Mouse (Mus musculus) cerebellum, postnatal 4 days (tissue): ENCODE measurements around the gene Bok.

ENCODE experiments used
- DNase-seq, 2 experiments: peaks; one replicate each; pipeline ENCODE4 v3.0.0; 2022; ENCODE audit warnings: low spot score in 2 of 2, mixed read lengths in 1 of 2

Gene Bok

GRCm38 (mm10) chr1:93689901-93690496 is 4.5 kb downstream of the Bok start:
- DNase-seq: no peak

DNA sequence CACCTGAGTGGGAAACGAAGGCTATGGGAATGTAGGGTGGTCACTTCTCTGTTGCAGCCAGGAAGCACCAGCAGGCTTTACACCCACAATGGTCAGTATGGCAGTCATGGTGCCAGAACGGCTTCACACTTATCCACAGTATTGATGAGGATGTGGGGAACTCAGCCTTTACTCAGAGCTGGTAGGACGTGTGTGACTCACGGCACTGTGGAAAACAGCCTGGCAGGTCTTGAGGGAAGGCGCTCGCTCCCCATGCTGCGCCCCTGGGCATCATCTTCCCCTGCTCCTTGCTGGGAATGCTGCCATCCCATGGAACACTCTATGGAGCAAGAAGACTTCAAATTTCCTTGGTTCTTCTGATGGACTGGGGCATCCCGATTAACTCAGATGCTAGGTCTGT is 5.6 kb downstream of the Bok start:
- DNase-seq: no peak

DNA sequence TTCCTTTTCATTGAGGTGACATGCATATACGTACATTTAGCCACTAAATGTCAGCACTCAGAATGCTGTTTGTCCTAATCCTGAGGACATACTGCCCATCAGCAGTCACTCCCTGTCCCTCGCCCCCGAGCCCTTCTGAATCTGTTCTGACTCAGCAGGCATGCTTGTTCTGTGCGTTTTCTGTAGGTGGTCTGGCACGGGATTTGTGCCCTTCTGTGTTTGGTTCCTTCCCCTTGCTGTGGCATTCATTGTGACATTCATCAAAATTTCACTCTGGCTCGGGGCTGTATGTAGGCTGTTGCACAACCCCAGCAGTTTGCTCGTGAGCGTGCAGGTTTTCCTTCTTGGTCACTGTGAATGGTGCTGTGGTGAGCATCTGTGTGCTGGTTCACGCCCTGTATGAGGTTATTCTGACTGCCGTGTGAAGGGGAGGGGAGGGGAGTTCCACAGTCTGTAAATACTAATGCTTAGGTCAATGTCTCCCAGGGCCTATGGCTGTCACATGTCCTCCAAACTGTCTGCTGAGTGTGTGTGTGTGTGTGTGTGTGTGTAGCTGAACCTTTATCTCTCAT is 6.4 kb downstream of the Bok start:
- no peak for DNase-seq

DNA sequence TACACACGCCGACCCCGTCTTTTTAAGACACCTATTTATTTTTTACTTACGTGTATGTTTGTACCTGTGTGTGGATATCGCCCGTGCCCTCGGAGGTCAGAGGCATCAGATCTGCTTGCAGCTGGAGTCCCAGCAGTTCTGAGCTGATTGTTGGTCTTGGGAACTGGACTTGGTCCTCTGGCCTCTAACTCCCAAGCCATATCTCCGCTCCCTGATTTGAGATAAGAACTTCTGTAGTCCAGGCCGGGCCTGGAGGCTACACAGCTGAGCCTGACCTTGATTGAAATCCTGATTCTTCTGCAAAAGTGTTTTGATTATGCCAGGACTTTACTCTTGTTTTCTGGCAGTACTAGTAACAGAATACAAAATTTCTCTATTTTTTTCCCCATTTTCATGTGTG is 7.3 kb downstream of the Bok start:
- no peak for DNase-seq

DNA sequence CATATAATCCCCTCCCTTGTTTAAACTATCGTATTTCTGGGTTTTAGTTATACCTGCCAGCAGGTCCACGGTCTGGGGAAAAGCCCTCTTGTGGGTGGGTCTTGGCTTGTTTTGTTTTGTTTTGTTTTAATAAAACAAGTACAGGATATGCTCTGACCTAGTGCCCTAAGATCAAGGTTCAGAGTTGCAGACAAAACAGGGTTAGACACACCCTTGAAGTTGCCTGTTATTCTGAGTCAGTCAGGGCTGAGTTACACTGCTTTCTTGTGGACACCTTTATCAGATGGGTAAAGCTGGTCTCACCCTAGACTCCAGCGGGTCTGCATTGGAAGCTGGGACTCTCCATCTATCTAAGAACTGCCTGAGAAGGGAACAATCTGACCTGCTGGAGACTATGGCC is 8.0 kb downstream of the Bok start:
- DNase-seq: no peak

DNA sequence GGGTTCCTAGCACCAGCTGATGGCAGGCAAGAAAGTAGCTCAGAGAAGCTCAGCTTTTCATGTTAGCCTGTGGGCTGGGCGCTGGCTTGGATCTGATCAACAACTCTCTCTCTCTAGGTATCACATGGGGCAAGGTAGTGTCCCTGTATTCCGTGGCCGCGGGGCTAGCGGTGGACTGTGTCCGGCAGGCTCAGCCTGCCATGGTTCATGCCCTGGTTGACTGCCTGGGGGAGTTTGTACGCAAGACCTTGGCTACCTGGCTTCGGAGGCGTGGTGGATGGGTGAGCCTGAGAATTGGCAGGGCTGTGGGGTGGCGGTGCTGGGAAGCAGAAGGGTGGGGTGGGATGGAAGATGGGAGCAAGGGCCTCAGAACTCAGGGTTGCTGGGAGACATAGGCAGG is 8.5 kb downstream of the Bok start:
- DNase-seq: no peak

DNA sequence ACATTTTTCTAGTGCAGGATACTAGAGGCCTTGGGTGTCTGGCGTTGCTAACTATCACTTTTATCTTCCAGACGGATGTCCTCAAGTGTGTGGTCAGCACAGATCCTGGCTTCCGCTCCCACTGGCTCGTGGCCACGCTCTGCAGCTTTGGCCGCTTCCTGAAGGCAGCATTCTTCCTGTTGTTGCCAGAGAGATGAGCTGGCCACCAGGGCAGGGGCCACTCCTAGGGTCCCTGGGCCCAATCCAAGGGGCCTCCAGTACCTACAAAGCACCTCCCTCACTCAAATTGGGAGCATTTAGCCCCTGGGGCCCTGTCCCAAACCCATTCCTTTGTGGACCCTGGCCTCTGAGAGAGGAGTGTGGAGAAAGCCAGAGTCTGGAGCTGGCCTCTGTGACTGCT is 9.5 kb downstream of the Bok start:
- DNase-seq: no peak

DNA sequence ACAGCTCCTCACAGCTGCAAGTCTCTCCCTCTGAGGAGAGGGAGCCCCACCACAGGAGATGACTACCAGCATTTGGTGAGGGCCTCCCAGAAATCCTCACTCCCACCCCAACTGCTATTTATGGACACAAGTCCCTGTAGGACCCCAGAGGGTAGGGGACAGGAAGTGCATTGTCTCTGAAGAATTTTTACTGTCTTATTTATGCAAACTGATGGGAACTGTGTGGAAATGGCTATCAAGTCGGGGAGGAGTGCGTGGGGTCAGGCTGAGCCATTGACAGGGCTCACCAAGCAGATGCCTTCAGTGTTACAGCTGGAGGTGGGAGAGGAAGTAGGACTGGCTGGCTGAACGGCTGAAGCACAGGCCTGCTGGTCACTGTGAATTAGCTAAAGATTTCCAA is 11.9 kb downstream of the Bok start:
- DNase-seq: no peak

DNA sequence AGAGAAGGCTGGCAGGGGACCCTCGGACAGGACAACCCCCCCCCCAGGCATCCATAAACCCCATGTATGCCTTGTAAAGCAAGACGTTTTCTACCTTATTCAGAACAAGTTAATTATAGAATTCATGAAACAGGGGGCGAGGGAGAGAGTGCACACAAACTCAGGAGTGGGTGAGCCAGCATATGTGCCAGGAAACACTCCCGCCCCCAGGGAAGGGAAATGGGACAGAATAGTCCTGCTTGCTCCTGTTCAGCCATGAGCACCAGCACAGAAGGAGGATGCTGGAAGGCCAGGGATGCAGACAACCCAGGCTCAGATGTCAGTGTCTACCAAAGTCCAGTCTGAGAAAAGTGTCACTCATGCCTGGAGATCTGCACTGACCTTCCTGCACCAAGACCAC is 13.7 kb downstream of the Bok start:
- no peak for DNase-seq

GRCm38 (mm10) chr1:93702106-93702505 is 16.6 kb downstream of the Bok start:
- no peak for DNase-seq

GRCm38 (mm10) chr1:93703472-93704048 is 18.1 kb downstream of the Bok start:
- no peak for DNase-seq

DNA sequence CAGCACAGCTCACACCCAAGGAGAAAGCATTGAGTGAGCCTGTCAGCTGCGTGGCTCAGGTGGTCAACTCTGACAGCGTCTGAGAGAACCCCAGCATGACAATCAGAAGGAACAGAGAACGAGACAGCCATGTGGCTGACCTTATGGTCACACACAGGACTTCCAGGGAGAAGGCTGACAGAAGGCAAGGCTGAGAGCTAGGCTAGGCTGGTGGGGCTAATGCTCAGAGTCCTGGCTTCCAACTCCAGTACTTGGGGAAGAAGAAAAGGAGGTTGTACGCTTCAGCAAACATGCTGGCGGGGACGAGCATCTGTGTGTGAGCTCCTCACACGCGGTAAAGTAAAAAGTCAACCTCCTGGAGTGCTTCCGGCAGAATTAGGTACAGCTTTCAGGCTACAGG is 18.9 kb downstream of the Bok start:
- DNase-seq: no peak

DNA sequence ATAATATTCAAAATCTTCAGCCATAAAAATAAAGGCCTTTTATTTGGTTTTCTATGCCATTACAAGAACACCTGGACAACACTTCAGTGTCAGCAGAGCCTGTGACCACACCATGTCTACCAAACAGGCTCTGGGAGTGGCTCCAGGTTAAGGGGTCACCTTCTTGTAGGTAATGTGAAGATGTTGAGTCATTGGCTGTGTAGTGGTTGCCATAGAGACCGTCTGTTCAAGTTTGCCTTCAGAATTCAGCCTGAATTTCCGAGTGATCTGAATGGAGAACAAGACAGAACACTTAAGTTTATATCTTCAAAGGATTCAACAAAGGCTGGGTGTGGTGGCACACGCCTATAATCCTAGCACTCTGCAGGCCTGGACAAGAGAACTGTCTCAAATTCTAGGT is 19.9 kb downstream of the Bok start:
- DNase-seq: no peak

- no peak for DNase-seq
Measured at GRCm38 (mm10) chr1:93716166-93716565, 30.7 kb downstream of the Bok start.

GRCm38 (mm10) chr1:93721557-93721956 is 36.1 kb downstream of the Bok start:
- no peak for DNase-seq

DNA sequence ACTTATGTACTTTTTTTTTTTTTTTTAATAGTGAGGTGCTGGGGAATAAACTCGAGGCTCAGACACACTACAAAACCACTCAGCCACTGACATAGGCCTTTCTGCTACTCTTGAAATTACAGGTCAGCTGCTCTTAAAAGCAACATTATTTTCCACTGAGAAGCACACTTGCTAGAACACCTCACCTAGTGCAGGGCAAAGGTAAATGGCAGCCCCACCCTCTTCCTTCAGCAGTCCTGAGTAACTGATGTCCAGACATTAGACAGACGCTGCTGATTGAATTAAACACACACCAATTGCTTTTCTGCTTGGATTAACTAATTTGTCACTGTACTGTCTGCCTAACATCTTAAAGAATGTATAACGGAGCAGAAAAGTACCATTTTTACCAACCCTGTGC is 39.2 kb downstream of the Bok start:
- DNase-seq: no peak

GRCm38 (mm10) chr1:93725665-93726064 is 40.2 kb downstream of the Bok start:
- DNase-seq: no peak

GRCm38 (mm10) chr1:93726116-93726515 is 40.7 kb downstream of the Bok start:
- DNase-seq: no peak

GRCm38 (mm10) chr1:93726974-93727373 is 41.5 kb downstream of the Bok start:
- peak in 1 of 2 experiments; percentile 52 for DNase-seq

GRCm38 (mm10) chr1:93731103-93731502 is 45.6 kb downstream of the Bok start:
- no peak for DNase-seq

- no peak for DNase-seq
Measured at GRCm38 (mm10) chr1:93731880-93732281, 46.4 kb downstream of the Bok start.

DNA sequence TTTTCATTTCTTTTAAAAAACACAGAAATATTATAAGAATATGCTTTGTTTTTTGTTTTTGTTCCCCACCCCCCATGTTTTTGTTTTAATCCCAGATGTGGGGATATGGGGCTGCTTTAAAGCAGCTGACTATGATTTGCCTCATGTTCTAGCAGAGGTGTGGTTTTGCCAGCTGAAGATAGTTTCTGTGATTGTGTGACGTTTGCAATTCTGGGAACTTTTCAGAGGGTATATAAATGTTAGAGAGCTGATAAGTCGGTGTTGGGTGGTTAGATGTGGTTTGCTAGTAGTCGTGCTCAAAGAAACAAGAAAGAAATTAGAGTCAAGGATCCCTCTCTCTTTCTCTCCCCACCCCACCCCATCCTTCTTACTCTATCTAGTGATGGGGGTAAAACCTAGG is 50.4 kb downstream of the Bok start:
- DNase-seq: no peak

DNA sequence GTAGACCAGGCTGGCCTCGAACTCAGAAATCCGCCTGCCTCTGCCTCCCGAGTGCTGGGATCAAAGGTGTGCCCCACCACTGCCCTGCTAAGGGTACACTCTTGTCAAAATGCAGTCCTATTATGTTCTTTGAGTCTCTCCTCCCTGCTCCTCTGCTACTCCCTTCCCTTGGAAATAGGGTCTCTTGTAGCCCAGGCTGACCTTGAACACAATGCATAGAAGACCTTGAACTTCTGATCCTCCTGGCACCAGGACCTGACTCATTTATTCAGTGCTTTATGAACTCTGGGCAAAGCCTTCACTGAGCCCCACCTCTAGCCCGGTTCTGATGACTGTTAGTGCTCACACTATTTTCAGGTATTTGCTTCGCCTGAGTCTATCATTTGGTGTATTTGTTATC is 52.3 kb downstream of the Bok start:
- no peak for DNase-seq

DNA sequence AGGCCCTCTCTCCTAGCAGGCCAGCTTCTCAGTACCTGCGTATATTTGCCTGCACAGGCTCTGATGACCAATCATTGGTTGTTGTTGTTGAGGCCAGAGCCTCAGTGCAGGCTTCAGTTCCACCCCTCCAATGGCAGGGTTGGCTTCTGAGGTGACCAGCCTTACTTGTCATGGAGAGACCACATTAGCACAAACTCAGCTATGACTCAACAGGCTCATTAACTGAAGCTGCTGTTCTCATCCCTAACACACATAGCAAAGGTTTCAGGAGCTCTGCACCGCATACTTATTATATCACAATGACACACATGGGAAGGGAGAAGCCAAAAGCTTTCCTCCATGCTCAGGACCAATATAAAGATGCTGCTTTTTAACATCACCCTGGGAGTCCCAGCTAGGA is 55.2 kb downstream of the Bok start:
- no peak for DNase-seq
